Mouse (Mus musculus): ENCODE results near the gene Slc2a3.

- TF ChIP-seq POLR2A (IDR thresholded peaks at IDR 0.05; ENCODE audit: borderline replicate concordance, insufficient read depth, low read length), result no peak
- TF ChIP-seq CTCF (IDR thresholded peaks at IDR 0.05; ENCODE audit: borderline replicate concordance, insufficient read depth, low read depth, low read length), result no peak
Observed at GRCm38 (mm10) chr6:122714707-122715365, 86.6 kb downstream of the Slc2a3 start.

All from cerebellum, adult 2 months (tissue).